8 mouse cellular contexts compared by ENCODE assay signal in the genomic region with DNA sequence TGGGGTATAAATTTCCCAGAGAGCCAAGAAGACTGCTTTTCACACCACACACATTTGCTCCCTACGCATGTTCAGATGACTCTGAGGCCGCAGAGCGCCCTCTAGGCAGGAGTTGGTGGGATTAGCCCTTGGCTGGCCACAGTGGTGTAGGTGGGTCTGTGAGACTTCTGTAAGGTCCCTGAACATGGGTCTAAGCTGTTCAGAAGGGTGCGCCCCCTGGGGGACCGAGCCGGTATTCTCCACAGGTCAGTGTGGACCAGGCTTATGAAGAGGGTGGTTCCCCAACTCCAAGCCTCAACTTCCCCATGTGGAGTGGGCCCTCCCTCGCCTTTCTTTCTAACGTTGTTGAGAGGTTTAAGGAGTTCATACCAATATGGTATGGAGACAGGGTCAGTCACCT. TPM values are rescaled to one million over a fixed set of nuclear protein-coding genes. Genes with fewer than 3 reads are reported as not detected.
A peak's percentile ranks its signal among the peaks of the same experiment; 100 is the strongest.
DNase-seq lines count a peak whose midpoint lies in the region; ATAC-seq and TF ChIP-seq lines count a peak whose summit lies in the region.

No protein-coding gene starts in this region.

- intact Hi-C loops in left cerebral cortex, postnatal 4 days (cut with DNase I) = no loop called here

- H3K36me3 ChIP-seq in forebrain, embryonic 14.5 days (ENCODE audit: control insufficient read depth, insufficient read depth, low read length) = no peaks in the 10 kb centered on the region
- H3K36me3 ChIP-seq in forebrain, embryonic 13.5 days (ENCODE audit: poor library complexity, severe bottlenecking) = no peaks in the 10 kb centered on the region
- H3K36me3 ChIP-seq in heart, postnatal 0 days (replicated peaks; ENCODE audit: control insufficient read depth, insufficient read depth, low read length) = no peaks in the 10 kb centered on the region

- H3K27ac ChIP-seq in forebrain, embryonic 14.5 days (ENCODE audit: low read depth, low read length) = no peak overlapping the region
- H3K27ac ChIP-seq in forebrain, embryonic 13.5 days = no peak overlapping the region
- no peak overlapping the region for H3K27ac ChIP-seq in heart, postnatal 0 days (ENCODE audit: low read depth)

- 48% methylated on average over 8 of the region's 8 CpGs for WGBS in forebrain, embryonic 14.5 days
- WGBS in forebrain, embryonic 13.5 days = 42% methylated on average over 8 of the region's 8 CpGs
- 47% methylated on average over 8 of the region's 8 CpGs for WGBS in heart, postnatal 0 days

- H3K4me2 ChIP-seq in forebrain, embryonic 14.5 days (ENCODE audit: low read length) = no peak overlapping the region
- no peak overlapping the region for H3K4me2 ChIP-seq in forebrain, embryonic 13.5 days
- no peak overlapping the region for H3K4me2 ChIP-seq in heart, postnatal 0 days (ENCODE audit: low read depth, low read length)

- H3K27me3 ChIP-seq in forebrain, embryonic 14.5 days (replicated peaks; ENCODE audit: control insufficient read depth, insufficient read depth, low read length) = no peaks in the 10 kb centered on the region
- H3K27me3 ChIP-seq in forebrain, embryonic 13.5 days = 0 out of 2 replicates have a peak, but pooled peaks cover 4% of the 10 kb centered on the region
- no peaks in the 10 kb centered on the region for H3K27me3 ChIP-seq in heart, postnatal 0 days (ENCODE audit: control insufficient read depth, insufficient read depth, low read length)

- no peaks in the 10 kb centered on the region for H3K9me3 ChIP-seq in forebrain, embryonic 14.5 days (replicated peaks; ENCODE audit: control insufficient read depth, low read length)
- H3K9me3 ChIP-seq in forebrain, embryonic 13.5 days (replicated peaks) = no peaks in the 10 kb centered on the region
- H3K9me3 ChIP-seq in heart, postnatal 0 days (replicated peaks; ENCODE audit: control insufficient read depth, low read length) = no peaks in the 10 kb centered on the region

- peak; percentile 33 for TF ChIP-seq CTCF in heart, postnatal 0 days (IDR thresholded peaks at IDR 0.05; ENCODE audit: low read depth)

- no peak overlapping the region for H3K9ac ChIP-seq in forebrain, embryonic 14.5 days (ENCODE audit: low read length)
- no peak overlapping the region for H3K9ac ChIP-seq in forebrain, embryonic 13.5 days
- no peak overlapping the region for H3K9ac ChIP-seq in heart, postnatal 0 days (replicated peaks; ENCODE audit: low read depth, low read length)

- no peak for ATAC-seq in forebrain, embryonic 14.5 days
- ATAC-seq in forebrain, embryonic 13.5 days = no peak
- no peak for ATAC-seq in heart, postnatal 0 days (ENCODE audit: insufficient read depth, low read depth)
- 0 out of 2 replicates have a peak, but pooled peaks have one; percentile 27 for ATAC-seq in monocyte, adult 5-6 weeks (replicated peaks; ENCODE audit: insufficient number of reproducible peaks, low FRiP score, low TSS enrichment, poor library complexity, severe bottlenecking)

- H3K4me3 ChIP-seq in forebrain, embryonic 14.5 days (ENCODE audit: low read depth, low read length) = no peak overlapping the region
- H3K4me3 ChIP-seq in forebrain, embryonic 13.5 days = no peak overlapping the region
- no peak overlapping the region for H3K4me3 ChIP-seq in heart, postnatal 0 days (ENCODE audit: low read depth, low read length)

- DNase-seq in forebrain, embryonic 14.5 days (ENCODE audit: low spot score) = peak; percentile 8
- peak; percentile 23 for DNase-seq in urinary bladder, postnatal 25 days (ENCODE audit: low spot score)
- DNase-seq in urinary bladder, adult 18-20 months (ENCODE audit: low spot score in 2 of 2) = no peak
- no peak for DNase-seq in heart, postnatal 0 days (ENCODE audit: low spot score)
- peak; percentile 58 for DNase-seq in left cerebral cortex, postnatal 4 days
- peak; percentile 74 for DNase-seq in thymus, postnatal 25 days

- no peak for TF ChIP-seq EP300 in heart, postnatal 0 days (IDR thresholded peaks at IDR 0.05; ENCODE audit: low read depth)

- no peaks in the 10 kb centered on the region for H3K4me1 ChIP-seq in forebrain, embryonic 14.5 days (ENCODE audit: control insufficient read depth, insufficient read depth, low read length)
- no peaks in the 10 kb centered on the region for H3K4me1 ChIP-seq in forebrain, embryonic 13.5 days
- peaks cover 12% of the 10 kb centered on the region; the same call in 1 of the 2 replicates for H3K4me1 ChIP-seq in heart, postnatal 0 days (ENCODE audit: control insufficient read depth, insufficient read depth)

RNA-seq across cellular contexts. Expression of a gene that starts 59.3 kb away (rescaled TPM):
- 17.4 and 19.9 TPM in 2 replicates for polyA plus RNA-seq in forebrain, embryonic 14.5 days (2014; fragmentation: Nextera tagmentation; extraction: Ambion mirVana)
- polyA plus RNA-seq in forebrain, embryonic 13.5 days (2015; fragmentation: Nextera tagmentation; extraction: Ambion mirVana) = 11.0 and 12.6 TPM in 2 replicates
- total RNA-seq in heart, postnatal 0 days (2014; rRNA removed; ENCODE audit: low replicate concordance) = 132 and 145 TPM in 2 replicates
- polyA plus RNA-seq in heart, postnatal 0 days (2015; fragmentation: Nextera tagmentation; extraction: Ambion mirVana) = 13.4 and 13.9 TPM in 2 replicates
- 10 to 100 TPM; 77.3 to 82.0 TPM for total RNA-seq in left cerebral cortex, postnatal 4 days (2021)
- total RNA-seq in monocyte, adult 5-6 weeks (2017) = 10.1 to 11.7 TPM (median 10.6 TPM) in 3 replicates

Comparison
In these comparisons a context has a peak if more than half of its experiments do, and no peak if none do; other contexts are left out.
1. DNase-seq: peak in forebrain, embryonic 14.5 days (single experiment), urinary bladder, postnatal 25 days (single experiment), left cerebral cortex, postnatal 4 days (single experiment) and thymus, postnatal 25 days (single experiment); none in urinary bladder, adult 18-20 months (0 of 2) and heart, postnatal 0 days (single experiment).